Mouse (Mus musculus) liver, adult 2 months (tissue): ENCODE measurements around the gene 4930518I15Rik. TPM values are rescaled to one million over a fixed set of nuclear protein-coding genes. Genes with fewer than 3 reads are reported as not detected.

ENCODE experiments used
- DNase-seq: peaks from one replicate; pipeline ENCODE4 v3.0.0-alpha.2; 2011; ENCODE audit warnings: low read depth, low spot score; ENCODE audit errors: extremely low read depth
- H3K27ac ChIP-seq: fragments of 200-500 bp; replicated peaks from 2 replicates; pipeline ENCODE4 v1.5.1; 2012; ENCODE audit warnings: low read depth, mild to moderate bottlenecking, control low read depth, inconsistent platforms, low read length; ENCODE audit not compliant: insufficient read depth
- H3K27me3 ChIP-seq: fragments of 200-500 bp; 2 replicates; pipeline ENCODE4 v1.6.1; 2012; ENCODE audit warnings: mild to moderate bottlenecking, moderate library complexity, low read length, inconsistent platforms; ENCODE audit not compliant: control insufficient read depth, insufficient read depth
- H3K36me3 ChIP-seq: fragments of 200-500 bp; 2 replicates; pipeline ENCODE4 v1.6.1; 2012; ENCODE audit warnings: low read length, inconsistent platforms; ENCODE audit not compliant: control insufficient read depth, insufficient read depth
- H3K4me1 ChIP-seq: fragments of 200-500 bp; 2 replicates; pipeline ENCODE4 v1.6.1; 2011; ENCODE audit warnings: low read length; ENCODE audit not compliant: control insufficient read depth, insufficient read depth
- H3K4me3 ChIP-seq: fragments of 200-500 bp; 2 replicates; pipeline ENCODE4 v1.5.1; 2011; ENCODE audit warnings: low read depth, mild to moderate bottlenecking, control low read depth, low read length, moderate library complexity; ENCODE audit not compliant: insufficient read depth
- H3K79me2 ChIP-seq: fragments of 200-500 bp; 2 replicates; pipeline ENCODE4 v1.6.1; 2012; ENCODE audit warnings: inconsistent platforms, mild to moderate bottlenecking, low read length, moderate library complexity; ENCODE audit not compliant: control insufficient read depth, insufficient read depth
- H3K9ac ChIP-seq: fragments of 200-500 bp; 2 replicates; pipeline ENCODE4 v1.6.1; 2012; ENCODE audit warnings: low read depth, mild to moderate bottlenecking, control low read depth, inconsistent platforms, low read length
- CTCF ChIP-seq: fragments of 200-500 bp; IDR thresholded peaks from 2 replicates; pipeline ENCODE4 v1.5.1; 2011; ENCODE audit warnings: low read depth, low read length, control low read depth
- POLR2A ChIP-seq: fragments of 200-500 bp; IDR thresholded peaks from 2 replicates; pipeline ENCODE4 v1.6.1; 2011; ENCODE audit warnings: low read length, control low read depth; ENCODE audit not compliant: insufficient read depth; ENCODE audit errors: extremely low read depth
- WGBS: fragments of 180-500 bp; shearing (Covaris S2); methylation state at CpG from one replicate; pipeline ENCODE4 v1.1.7; 2018; 5-methylcytosine and 5-hydroxymethylcytosine counted together
- polyA plus RNA-seq: library from polyadenylated mRNA; depleted of rRNA; stranded (reverse); fragments of >200 nt; gene quantifications from 2 replicates; pipeline ENCODE4 v1.2.3, GENCODE M21; 2012
- total RNA-seq: library from RNA; depleted of rRNA; stranded (reverse); fragments of >200 nt; gene quantifications from 2 replicates; pipeline ENCODE4 v1.2.3, GENCODE M21; 2014

4930518I15Rik gene
- total and polyA plus RNA-seq, 2 experiments: 0.55 to 1.1 TPM

GRCm38 (mm10) chr2:156901344-156901743 lies 43.6 kb upstream of the 4930518I15Rik start:
- H3K27ac ChIP-seq: no peak overlapping the region
- no peak overlapping the region for H3K4me3 ChIP-seq
- no peaks in the 10 kb centered on the region for H3K79me2 ChIP-seq
- 96% methylated on average over 2 of the region's 2 CpGs for WGBS
- H3K27me3 ChIP-seq: no peaks in the 10 kb centered on the region
- DNase-seq: no peak
- H3K4me1 ChIP-seq: no peaks in the 10 kb centered on the region; the same call in 1 of the 2 replicates
- no peak for TF ChIP-seq CTCF
- TF ChIP-seq POLR2A: no peak
- no peaks in the 10 kb centered on the region for H3K36me3 ChIP-seq
- H3K9ac ChIP-seq: no peak overlapping the region

GRCm38 (mm10) chr2:156899184-156899583 lies 41.4 kb upstream of the 4930518I15Rik start:
- no peak for TF ChIP-seq CTCF
- no peak for TF ChIP-seq POLR2A
- Histone ChIP-seq H3K9ac (no peak overlapping the region), H3K36me3 (no peaks in the 10 kb centered on the region), H3K27me3 (no peaks in the 10 kb centered on the region), H3K27ac (no peak overlapping the region), H3K4me3 (no peak overlapping the region), H3K4me1 (no peaks in the 10 kb centered on the region; the same call in 1 of the 2 replicates), H3K79me2 (no peaks in the 10 kb centered on the region)
- DNase-seq: no peak
- WGBS: 71% methylated on average over 4 of the region's 4 CpGs

- Histone ChIP-seq H3K27me3 (no peaks in the 10 kb centered on the region), H3K36me3 (no peaks in the 10 kb centered on the region), H3K27ac (no peak overlapping the region), H3K79me2 (no peaks in the 10 kb centered on the region), H3K4me3 (no peak overlapping the region), H3K9ac (no peak overlapping the region), H3K4me1 (no peaks in the 10 kb centered on the region; the same call in 1 of the 2 replicates)
- TF ChIP-seq POLR2A (no peak), CTCF (no peak)
- DNase-seq: no peak
- 57% methylated on average over 4 of the region's 4 CpGs for WGBS
These were observed 40.6 kb upstream of the 4930518I15Rik start for GRCm38 (mm10) chr2:156898374-156898773.

GRCm38 (mm10) chr2:156897034-156897433 lies 39.3 kb upstream of the 4930518I15Rik start:
- H3K4me3 ChIP-seq: no peak overlapping the region

GRCm38 (mm10) chr2:156896384-156896914 lies 38.7 kb upstream of the 4930518I15Rik start:
- no peak overlapping the region for H3K9ac ChIP-seq

More at GRCm38 (mm10) chr2:156897034-156897433, 39.3 kb upstream of the 4930518I15Rik start:
- WGBS: 82% methylated on average over 9 of the region's 9 CpGs
- no peaks in the 10 kb centered on the region for H3K27me3 ChIP-seq
- no peaks in the 10 kb centered on the region for H3K79me2 ChIP-seq
- no peak overlapping the region for H3K9ac ChIP-seq
- no peaks in the 10 kb centered on the region; the same call in 1 of the 2 replicates for H3K4me1 ChIP-seq
- no peak for DNase-seq
- TF ChIP-seq CTCF (no peak), POLR2A (no peak)
- no peaks in the 10 kb centered on the region for H3K36me3 ChIP-seq
- H3K27ac ChIP-seq: no peak overlapping the region

More at GRCm38 (mm10) chr2:156896384-156896914, 38.7 kb upstream of the 4930518I15Rik start:
- 79% methylated on average over 9 of the region's 9 CpGs for WGBS
- TF ChIP-seq POLR2A: no peak
- no peak for TF ChIP-seq CTCF
- Histone ChIP-seq H3K36me3 (no peaks in the 10 kb centered on the region), H3K27me3 (no peaks in the 10 kb centered on the region), H3K4me3 (no peak overlapping the region), H3K79me2 (no peaks in the 10 kb centered on the region), H3K4me1 (no peaks in the 10 kb centered on the region; the same call in 1 of the 2 replicates), H3K27ac (no peak overlapping the region)
- DNase-seq: no peak
